Mouse (Mus musculus) NIH3T3 (cell line): ENCODE measurements around the gene P3h1.

Source experiments
- DNase-seq: peaks from one replicate; pipeline ENCODE4 v3.0.0-alpha.2; 2012; ENCODE audit warnings: low read depth

P3h1 gene

DNA sequence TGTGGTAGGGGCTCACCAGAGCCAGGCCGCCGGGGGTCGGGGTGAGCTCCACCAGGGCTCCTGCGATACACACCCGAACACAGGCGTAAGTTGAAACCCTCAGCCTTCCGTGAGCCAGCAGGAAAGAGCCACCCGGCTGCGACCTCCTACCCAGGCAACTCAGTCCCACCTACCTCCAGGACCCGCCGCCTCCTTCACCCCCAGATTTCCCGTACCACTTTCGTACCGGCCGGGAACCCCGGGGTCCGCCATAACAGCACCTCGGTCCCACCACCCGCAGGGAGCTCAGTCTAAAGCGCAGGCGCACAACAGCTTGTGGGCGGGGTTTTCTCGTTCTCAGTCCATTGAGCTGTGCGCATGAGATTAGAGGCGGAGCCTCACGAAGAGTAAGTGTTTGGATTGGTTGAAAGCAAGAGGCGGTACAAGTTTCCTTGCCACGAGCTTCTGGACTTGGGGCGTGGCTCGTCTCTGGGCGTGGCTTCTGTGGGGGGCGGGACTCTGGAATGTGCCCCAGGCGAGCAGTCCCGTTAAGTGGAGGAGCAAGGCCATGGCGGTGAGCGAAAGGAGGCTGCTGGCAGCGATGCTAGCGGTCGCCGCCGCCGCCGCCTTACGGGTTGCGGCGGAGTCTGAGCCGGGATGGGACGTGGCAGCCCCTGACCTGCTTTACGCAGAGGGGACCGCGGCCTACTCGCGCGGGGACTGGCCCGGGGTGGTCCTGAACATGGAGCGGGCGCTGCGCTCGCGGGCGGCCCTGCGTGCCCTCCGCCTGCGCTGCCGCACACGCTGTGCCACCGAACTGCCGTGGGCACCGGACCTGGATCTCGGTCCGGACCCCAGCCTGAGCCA is at the start of gene P3h1, which contains the start of gene AU022252:
Gene P3h1, plus strand, starts transcription at position 506 of the 846 bp plus-strand sequence.
Gene AU022252, minus strand, starts transcription at position 303 of the 846 bp plus-strand sequence.
- peak; percentile 100 for DNase-seq

DNA sequence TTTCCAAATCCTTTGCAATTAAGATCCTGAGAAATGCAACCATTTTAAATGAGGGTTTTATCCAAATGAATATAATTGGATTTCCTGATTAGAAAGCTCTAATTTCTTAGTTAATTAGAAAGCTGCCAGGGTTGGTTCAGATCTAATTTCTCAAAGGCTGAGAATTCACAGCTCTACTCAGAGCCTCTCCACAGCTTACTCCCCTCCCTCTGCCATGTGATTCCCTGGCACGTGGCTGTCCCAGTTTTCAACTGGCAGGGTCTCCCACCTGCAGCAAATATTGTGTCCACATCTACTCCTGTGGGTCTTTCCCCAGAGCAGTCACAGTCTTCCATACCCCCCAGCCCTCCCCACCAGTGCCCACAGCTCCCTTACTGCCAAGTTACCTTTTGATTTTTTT is 49.2 kb upstream of the P3h1 start:
- no peak for DNase-seq

DNA sequence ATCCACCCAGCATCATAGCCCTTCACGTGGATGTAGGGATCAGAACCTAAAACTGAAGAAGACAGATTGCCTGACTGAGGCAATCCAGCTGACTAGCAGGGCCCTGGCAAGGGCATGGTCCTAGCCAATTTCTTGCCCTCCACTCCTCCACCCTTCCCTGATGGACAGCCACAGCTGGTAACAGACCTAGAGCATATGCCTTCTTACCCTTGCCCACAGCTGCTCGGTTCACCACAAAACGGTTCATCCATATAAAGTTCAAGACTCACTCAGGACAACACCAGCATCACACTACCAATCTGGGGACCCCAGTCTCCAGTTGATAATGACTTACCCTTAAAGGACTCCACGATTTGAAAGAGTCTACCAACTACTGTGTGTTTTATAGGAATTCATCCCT is 46.9 kb upstream of the P3h1 start:
- DNase-seq = no peak

DNA sequence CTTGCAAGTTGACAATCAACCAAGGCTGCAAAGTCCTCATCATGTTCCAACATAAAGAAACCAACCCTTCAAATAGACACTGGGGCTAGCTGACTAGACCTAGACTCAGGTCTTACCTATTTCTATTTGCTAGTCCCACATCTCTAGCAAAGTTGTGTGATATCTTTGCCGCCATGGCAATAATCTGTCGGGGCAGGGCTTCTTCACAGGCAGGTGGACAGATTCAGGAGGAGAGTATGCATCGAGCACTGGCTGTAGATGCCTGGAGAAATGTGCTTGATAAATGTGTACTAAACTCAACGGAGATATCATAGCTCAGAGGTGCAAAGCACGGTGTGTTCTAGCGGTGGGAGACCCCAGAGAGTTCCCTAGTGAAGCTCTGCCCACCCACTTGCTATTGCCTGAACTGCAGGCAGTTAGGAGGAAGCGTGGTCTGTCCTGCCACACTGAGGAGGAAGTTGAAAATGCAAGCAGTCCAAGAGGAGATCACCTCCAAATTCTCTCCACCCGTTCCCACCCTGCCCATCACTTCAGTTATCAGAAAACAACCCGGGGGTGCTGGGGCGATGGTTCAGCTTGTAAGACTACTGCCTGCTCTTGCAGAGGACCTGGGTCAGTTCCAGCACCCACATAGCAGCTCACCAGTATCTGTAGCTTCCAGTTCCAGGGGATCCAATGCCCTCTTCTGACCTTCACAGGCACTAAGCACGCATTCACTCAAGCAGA is 44.5 kb upstream of the P3h1 start:
- DNase-seq = peak; percentile 11

DNA sequence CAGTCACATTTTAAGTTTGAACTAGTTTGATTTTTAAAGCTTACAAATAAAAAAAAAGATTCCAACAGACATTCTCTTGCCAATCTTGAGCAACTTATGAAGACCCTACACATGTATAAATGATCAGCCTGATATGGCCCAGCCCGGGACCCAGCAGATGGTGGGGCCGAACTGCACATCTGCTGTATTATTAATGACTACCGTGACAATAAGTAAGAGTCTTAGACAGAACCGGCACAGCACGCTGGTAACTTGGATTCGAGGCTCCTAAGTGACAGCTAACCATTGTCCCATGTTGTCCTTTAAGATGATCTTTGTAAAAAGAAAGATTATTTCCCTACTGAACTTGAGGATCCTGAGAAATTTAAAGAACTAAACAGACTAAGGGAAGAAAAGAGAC is 43.3 kb upstream of the P3h1 start:
- no peak for DNase-seq

DNA sequence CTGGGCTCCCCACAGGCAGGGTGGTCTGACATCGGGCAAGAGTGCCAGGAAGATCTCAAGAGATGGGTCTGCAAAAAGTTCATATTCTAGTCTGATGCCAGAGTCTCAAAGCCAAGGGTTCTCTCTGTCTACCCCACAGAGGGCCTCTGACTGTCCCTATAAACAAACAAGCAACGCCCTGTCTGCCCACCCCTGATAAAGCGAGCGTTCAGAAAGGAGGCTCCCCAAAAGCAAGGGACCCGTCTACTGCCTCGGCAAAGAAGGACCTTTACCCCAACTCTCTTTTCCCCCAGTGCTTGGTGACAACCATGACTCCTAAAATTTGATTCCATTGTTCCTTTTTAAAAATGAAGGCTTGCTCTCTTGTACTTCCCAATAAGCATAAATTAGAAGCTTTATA is 42.9 kb upstream of the P3h1 start, which contains the start of gene Ermap:
Gene Ermap, minus strand, starts transcription at position 148 of the 400 bp plus-strand sequence.
- DNase-seq = no peak

DNA sequence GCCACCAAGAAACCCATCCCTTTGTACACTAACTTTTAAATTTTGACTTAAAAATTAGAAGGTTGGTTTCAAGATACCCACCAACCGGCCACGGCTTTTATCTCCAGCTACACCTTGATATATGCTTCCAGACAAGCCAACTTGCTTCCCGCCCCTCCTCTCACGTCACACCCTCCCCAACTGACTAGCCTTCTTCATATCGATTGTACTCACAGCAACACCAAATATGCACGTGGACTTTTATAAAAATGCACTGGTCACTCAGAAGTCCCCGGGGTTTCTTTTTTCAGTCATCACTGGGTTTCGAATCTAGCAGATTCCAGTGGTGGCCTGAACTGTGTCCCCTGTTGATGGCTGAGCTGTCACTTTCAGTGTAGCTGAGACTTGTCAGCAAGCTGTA is 42.1 kb upstream of the P3h1 start:
- DNase-seq = no peak

DNA sequence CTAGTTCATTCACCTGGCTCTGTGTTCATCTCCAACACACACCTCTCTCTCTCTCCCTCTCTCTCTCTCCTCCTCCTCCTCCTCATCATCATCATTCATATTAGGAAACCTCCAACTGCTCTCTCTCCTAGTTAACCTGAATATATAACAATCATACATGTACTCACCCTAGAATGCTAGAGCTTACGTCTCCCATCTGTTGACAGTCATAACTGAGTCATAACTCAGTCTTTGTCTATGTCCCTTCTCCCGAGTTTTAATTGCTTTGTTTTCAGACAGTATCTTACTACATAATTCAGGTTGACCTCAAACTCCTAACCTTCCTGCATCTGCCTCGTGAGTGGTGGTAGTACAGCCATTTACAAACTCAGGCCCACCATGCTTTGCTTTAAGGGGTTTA is 41.4 kb upstream of the P3h1 start:
- DNase-seq = no peak

DNA sequence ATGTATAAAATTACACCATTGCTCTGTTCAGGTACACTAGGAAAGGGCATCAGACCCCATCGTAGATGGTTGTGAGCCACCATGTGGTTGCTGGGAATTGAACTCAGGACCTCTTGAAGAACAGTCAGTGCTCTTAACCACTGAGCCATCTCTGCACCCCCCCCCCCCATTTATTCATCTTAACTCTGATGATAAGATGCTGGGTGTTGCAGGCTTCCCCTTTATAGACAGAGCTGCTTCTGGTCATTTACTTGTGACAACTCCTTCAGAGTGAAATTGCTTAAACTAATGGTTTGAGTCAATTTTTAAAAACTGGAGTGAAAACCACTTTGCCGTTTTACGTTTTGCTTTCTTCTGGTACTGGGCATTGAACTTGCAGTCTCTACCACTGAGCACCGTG is 40.0 kb upstream of the P3h1 start:
- DNase-seq = no peak

DNA sequence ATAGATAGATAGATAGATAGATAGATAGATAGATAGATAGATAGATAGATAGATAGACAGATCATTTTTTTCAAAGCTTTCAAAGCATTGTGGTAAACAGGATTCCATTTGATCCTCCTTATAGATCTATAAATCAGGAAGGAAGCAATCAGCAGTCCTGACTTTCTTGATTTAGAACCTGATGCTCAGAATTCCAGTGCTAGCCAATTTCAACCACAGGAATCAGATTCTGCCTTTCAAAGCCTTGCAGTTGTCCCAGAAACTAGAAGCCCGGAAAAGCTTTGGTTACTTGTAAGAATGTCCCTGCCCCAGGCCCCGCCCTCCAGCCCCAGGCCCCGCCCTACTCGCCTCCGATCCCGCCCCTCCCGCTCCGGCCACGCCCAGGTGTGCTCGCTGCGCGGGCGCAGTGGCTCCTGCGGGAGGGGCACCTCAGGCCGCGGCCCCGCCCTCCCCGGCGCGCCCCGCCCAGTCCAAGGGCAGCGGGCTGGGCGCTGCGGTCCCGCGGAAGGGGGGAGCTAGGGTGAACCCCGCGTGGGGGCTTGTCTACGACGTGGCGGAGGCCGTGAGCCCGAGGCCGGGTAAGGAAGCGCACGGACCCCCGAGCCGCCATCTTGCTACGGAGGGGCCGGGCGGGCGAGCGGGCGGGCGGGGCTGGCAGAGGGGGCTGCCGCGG is 37.7 kb upstream of the P3h1 start, which contains the start of gene Svbp:
Gene Svbp, plus strand, starts transcription at position 398 of the 673 bp plus-strand sequence.
- DNase-seq = peak; percentile 98

DNA sequence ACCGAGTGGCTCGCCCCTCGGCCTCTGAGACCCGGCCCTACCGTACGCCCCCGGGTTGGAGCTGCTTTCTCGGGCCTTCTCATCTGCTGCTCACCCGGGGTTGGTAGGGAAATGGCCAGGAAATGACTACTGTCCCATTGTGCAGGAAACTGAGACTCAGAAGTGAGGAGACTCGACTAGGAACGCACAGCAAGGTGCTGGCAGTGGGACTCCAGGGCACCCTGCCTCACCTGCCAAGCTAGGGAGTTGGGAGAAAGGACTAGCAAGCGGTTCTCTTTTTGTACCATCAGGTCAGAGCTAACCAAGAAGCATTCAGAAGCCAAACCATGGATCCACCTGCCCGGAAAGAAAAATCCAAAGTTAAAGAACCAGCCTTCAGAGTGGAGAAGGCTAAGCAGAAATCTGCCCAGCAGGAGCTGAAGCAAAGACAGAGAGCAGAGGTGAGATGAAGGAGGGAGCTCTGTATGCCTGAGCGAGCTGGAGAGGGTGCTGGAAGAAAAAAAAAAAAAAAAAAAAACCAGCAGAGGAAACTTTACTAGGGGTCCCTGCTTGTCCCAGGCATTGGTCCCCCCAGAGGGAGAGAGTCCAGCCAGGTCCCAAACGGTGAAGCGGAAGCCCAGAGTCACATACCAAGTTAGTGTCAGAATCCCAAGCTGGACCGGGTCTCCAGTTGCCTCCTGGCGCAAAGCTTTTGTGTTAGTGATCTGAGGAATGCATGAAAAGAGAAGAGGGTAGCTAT is 37.0 kb upstream of the P3h1 start:
- no peak for DNase-seq

DNA sequence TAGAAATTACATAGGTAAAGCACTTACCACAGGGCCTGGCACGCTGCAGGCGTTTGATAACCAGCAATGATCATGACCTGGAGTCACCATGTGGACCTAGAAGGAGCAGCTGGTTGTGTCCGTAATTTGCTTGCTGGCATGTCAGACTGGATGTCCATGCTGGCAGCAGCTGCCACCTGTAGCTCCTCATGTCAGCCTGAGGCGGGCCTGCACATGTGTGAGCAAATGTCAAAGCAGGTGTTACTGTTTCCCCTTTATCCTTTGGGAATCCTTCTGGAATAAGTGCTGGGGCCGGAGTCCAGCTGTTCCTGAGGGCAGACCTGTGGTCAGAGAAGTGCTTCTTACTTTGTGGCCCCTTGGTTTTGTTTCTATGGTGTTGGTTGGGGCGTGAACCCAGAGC is 34.6 kb upstream of the P3h1 start:
- DNase-seq = no peak

DNA sequence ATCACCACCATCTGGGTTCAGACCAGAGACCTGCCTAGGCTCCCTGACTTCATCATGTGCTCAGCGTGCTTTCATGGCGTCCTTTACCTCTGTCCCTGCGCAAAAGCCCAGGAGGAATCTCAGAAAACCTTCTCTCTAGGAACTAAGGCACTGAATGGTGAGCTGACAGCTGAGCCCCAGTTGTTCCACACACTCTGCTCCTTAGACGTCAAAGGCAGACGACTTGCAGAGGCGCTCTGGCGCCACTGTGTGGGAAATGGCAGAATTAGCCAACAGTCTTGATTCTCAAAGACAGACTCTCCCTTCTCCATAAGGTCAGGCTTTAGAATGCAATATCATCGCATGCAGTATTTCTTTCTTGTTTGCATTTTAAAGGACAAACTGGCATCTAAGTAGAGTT is 28.0 kb upstream of the P3h1 start:
- DNase-seq = peak; percentile 91

DNA sequence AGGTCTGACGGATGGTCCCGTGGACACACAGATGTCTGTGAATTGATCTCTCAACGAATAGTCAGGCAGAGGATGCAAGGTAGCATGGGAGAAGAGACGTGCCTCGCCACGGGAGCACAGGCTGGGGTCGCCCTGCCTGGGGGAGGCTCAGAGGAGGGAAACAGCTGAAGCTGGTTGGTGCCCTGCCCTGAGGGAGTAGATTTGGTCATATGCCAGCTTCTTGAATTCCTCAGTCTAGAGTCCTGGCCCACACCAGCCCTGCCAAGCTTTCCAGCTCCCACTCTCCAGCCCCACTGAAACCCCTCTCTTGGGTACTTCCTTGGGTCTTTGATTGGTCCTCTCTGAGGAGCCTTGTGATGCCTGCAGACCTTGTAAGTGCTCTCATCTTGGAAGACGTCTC is 16.0 kb upstream of the P3h1 start:
- DNase-seq = no peak

DNA sequence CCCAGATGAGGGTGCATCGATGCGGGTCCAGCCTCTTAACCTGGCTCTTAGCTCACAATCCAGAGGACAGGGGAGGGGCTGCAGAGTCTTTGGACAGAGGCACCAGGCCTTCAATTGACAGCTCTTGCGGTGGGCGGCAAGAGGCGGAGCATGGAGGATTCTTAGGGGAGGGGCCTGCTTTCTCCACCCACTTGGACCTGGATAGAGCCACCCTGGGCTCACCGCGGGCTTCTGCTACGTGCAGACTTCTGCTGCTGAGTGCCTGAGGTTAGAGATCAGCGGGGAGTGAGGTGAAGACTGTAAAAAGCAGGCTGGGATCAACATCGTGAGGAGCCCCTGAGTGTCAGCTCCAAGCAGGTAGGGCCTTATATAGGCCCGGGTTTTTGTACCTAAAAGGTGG is 14.5 kb upstream of the P3h1 start, which contains the start of gene Tmem269:
Gene Tmem269, minus strand, starts transcription at position 49 of the 400 bp plus-strand sequence.
- DNase-seq = no peak

DNA sequence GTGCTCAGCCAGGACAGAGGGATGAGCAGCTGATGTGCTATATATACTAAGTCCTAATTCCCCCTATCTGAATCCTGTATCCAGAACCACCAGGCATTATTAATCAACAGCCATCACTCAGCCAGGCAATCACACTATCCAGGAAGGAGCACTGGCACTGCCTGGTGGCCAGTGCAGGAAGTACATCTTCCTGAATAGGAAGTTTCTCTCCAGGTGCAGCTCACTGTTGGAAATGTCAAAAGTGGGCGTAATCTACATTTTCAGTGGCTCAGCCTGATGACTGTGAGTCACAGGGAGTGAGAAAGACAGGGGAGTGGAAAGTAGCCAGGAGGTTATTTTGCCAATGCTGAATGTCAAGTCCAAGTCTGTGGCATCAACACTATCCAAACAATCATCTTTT is 9.0 kb upstream of the P3h1 start:
- peak; percentile 78 for DNase-seq

DNA sequence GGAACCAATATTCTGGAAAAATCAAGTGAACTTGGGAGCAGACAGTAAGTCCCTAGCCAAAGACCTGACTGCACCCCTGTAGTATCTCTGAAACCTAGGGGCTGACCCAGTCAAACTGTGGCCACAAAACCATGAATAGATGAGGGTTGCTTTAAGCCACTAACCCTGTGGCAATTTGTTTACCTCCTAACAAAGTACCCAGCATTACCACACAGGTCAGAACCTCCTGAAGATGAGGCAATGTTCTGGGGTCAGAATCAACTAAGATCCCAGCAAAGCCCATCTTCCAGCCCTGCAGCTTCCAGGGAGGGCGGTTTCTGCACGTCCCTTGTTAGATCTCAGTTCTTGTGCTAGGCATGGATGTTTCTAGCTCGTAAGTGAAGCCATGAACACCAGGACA is 8.2 kb upstream of the P3h1 start:
- no peak for DNase-seq

DNA sequence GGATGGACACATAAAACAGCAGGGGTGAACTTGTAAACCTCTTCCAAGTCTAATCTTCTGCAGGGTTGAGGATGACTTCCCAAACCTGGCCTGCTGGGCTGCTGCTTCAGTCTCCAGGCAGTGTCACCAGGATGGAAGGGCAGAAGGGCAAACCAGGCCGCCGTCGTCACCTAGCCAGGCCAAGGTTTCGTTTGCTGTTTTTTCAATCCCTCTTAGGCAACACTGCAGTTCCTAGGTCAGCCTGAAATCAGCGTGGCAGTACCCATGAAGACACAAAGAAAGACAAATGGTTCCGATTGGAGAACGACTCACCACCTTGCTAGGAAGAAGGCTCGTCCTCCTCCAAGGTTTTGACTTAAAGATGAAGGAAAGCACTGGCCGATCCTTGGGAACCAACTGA is 7.0 kb upstream of the P3h1 start:
- no peak for DNase-seq

DNA sequence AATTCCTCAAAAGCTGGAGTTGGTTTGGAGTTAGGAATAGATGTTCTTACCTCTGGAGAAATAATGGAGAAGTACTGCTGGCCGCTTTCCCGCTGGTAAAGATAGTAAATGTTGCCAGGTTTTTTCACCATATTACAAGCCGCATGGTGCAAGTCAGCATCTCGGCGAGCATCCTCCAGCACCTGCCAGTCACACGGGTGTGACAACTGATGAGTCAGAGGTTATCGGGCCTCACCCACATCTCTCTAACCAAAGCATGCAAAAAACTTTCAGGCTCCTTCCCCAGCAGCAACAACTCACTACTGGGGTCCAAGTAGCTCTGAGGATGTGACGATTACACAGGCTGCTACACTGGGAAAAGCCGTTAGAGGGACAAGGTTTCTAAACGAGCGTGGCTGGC is 6.0 kb upstream of the P3h1 start:
- DNase-seq = no peak

DNA sequence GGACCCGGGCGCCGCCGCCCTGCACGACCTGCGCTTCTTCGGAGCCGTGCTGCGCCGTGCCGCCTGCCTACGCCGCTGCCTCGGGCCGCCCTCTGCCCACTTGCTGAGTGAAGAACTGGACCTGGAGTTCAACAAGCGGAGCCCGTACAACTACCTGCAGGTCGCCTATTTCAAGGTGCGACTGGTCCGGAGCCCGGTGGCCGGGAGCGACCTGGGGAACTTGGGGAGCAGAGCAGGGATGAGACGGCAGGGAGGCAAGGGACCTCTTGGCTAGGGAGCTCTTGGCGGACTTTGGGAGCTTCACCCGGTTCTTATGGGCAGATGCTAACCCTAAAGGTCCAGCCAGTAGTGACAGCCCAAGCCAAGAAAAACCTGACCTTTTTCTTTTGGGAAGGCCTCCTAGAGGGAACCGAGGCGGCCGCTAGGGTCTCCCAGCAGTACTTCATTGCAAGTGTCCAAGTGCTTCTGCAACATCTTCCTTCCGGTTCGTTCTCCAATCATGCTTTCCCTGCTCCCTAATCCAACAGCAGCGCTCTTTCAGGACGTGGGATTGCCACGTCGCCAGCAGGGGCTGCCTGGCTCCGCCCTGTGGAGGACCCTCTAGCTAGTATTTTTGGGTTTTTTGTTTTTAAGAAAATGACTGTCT is 664 bp downstream of the P3h1 start:
- DNase-seq = peak; percentile 89

DNA sequence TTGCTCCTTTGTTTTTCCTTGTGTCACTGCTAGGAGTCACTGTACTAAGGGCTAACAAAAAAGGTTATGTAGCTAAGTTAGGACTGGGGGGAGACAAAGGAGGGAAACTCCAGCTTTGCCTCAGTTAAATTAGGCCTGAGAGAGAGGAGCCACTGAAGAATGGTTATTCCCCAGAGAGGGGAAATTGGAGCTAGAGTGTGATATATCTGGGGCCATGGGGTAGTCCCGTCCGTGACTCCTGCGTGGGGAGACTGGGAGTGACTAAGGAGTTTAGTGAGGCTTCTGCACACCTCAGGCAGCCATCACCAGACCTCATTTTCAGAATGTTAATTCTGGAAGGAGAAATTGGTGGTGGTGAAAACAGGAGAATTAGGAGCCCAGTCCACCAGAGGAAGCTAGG is 1.6 kb downstream of the P3h1 start:
- DNase-seq = peak; percentile 23
